Mouse (Mus musculus) E14TG2a.4 (cell line): ENCODE data around the gene Nebl.

ENCODE experiments used
- CTCF ChIP-seq: conservative IDR thresholded peaks from 2 replicates; pipeline ENCODE4 v1.5.1; 2014; ENCODE audit warnings: low read length
- NANOG ChIP-seq: IDR thresholded peaks from 2 replicates; pipeline ENCODE4 v1.6.1; 2014; ENCODE audit warnings: borderline replicate concordance, low read length, mixed read lengths

GRCm38 (mm10) chr2:17730648-17730956, 662 bp downstream of the Nebl start:
- TF ChIP-seq CTCF (no peak), NANOG (no peak)
